Mouse (Mus musculus): ENCODE results near the gene Olfr1373. TPM values are rescaled to one million over a fixed set of nuclear protein-coding genes. Genes with fewer than 3 reads are reported as not detected.
"Not testable (repeated sequence)": the region's sequence is repeated elsewhere in the genome, so short reads cannot be mapped to it uniquely, and the experiment has no call there.

Gene Olfr1373
- polyA plus RNA-seq, 1 experiment from 2014 or later: not detected

DNA sequence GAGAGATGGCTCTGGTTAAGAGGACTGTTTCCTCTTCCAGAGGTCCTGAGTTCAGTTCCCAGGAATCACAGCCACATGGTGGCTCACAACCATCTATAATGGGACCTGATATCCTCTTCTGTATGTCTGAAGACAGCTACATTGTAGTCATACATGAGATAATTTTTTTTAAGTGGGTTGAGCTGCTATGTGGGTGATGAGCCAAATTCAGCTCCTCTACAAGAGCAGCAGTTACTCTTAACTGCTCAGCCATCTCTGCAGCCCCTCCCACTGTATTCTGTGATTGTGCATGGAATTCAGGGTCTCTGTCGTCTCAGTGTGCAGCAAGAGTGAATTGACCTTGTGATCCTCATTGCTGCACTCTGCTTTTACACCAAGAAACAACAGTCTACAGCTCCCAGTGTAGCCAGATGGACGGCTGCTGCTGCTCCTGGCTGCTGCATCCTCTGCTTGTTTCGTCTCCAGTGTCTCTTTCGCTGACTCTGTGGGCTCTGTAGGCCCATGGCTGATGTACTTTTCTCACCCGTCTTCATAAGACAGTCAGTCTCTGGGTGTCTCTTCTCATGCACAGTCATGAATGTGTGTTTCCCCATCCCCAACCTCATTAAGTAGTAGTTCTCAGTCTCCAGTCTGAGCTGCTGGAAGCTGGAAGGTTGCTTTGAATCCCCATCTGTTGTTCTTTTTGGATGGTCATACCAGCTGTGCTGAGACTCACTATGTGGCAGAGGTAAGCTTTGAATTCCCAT is 16.8 kb downstream of the Olfr1373 start:
- no peaks in the 10 kb centered on the region for H3K27me3 ChIP-seq
- no peaks in the 10 kb centered on the region for H3K9me3 ChIP-seq
- peaks cover 16% of the 10 kb centered on the region for H3K36me3 ChIP-seq
- 58% methylated on average over 5 of the region's 5 CpGs for WGBS
- H3K4me2 ChIP-seq: no peak overlapping the region
- H3K27ac ChIP-seq: no peak overlapping the region
- no peak overlapping the region for H3K4me3 ChIP-seq
- ATAC-seq (ENCODE audit: borderline replicate concordance, extremely low read depth, low FRiP score, low TSS enrichment): no peak
- 0 out of 2 replicates have a peak, but pooled peaks cover 17% of the 10 kb centered on the region for H3K4me1 ChIP-seq
- H3K9ac ChIP-seq: no peak overlapping the region

DNA sequence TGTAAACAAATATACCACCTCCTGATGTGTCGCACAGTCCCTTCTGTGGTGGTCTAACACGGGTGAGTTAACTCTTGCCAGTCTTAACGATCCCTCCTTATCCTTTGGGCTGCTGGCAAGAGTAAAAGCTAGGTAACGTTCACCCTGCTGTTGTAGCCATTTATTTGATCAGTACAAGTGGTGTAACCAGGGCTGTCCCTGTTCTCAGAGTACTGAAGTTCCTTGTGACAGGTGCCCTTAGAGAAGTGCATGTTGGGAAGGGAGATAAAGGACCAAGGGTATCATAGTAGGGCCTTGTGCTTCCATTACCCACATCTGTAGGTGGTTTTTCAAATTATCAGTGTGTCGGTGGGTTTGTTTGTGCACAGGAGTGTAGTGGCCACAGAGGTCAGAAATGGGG is 17.6 kb downstream of the Olfr1373 start:
- Histone ChIP-seq H3K27me3 (no peaks in the 10 kb centered on the region), H3K4me3 (no peak overlapping the region), H3K9ac (no peak overlapping the region), H3K4me2 (no peak overlapping the region), H3K9me3 (no peaks in the 10 kb centered on the region), H3K27ac (no peak overlapping the region), H3K36me3 (peaks cover 22% of the 10 kb centered on the region), H3K4me1 (0 out of 2 replicates have a peak, but pooled peaks cover 17% of the 10 kb centered on the region)
- WGBS: 58% methylated on average over 5 of the region's 5 CpGs
- no peak for ATAC-seq (ENCODE audit: borderline replicate concordance, extremely low read depth, low FRiP score, low TSS enrichment)

DNA sequence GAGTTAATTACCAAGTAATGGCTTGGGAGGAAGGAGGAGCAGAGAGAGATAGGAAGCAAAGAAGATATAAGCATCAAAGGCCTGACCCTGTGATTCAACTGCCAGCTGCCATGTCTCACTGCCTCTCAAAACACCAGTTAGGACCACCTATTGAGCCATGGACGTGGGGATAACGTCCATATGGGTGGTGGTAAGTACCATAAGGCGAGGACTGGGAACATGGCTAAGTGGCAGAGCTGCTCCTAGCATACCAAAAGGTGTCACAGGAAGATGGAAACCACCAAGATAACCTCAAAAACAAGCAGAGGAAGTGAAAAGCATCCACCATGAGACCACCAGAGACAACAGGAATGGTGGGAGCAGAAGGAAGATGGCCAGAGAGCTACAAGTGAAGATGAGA is 18.2 kb downstream of the Olfr1373 start:
- H3K4me1 ChIP-seq: 0 out of 2 replicates have a peak, but pooled peaks cover 17% of the 10 kb centered on the region
- H3K27me3 ChIP-seq: no peaks in the 10 kb centered on the region
- H3K27ac ChIP-seq: no peak overlapping the region
- peaks cover 28% of the 10 kb centered on the region for H3K36me3 ChIP-seq
- no peak overlapping the region for H3K9ac ChIP-seq
- WGBS: 50% methylated on average over 3 of the region's 3 CpGs
- no peak for ATAC-seq (ENCODE audit: borderline replicate concordance, extremely low read depth, low FRiP score, low TSS enrichment)
- H3K4me2 ChIP-seq: no peak overlapping the region
- no peak overlapping the region for H3K4me3 ChIP-seq
- no peaks in the 10 kb centered on the region for H3K9me3 ChIP-seq

DNA sequence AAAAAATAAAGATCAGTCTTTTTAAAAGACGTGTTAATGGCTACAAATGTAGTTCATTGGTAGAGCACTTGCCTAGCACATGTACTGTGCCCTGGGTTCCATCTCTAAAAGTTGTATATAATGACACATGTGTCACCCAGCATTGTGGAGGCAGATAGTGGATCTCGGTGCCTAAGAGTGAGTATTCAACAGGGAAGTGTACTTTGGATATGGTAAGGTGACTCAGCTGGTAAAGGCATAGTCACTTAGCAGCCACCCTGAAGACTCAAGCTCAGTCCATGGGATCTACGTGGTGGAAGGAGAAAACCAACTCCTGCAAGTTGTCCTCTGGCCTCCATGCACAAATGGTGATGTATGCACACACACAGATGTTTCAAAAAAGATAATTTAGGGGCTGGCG is 20.9 kb downstream of the Olfr1373 start:
- no peaks in the 10 kb centered on the region for H3K27me3 ChIP-seq
- no peak overlapping the region for H3K27ac ChIP-seq
- no peaks in the 10 kb centered on the region for H3K9me3 ChIP-seq
- no peak overlapping the region for H3K9ac ChIP-seq
- no peak overlapping the region for H3K4me2 ChIP-seq
- H3K36me3 ChIP-seq: peaks cover 52% of the 10 kb centered on the region
- 90% methylated on average over 4 of the region's 4 CpGs for WGBS
- no peak overlapping the region for H3K4me3 ChIP-seq
- no peak for ATAC-seq (ENCODE audit: borderline replicate concordance, extremely low read depth, low FRiP score, low TSS enrichment)
- H3K4me1 ChIP-seq: 0 out of 2 replicates have a peak, but pooled peaks cover 11% of the 10 kb centered on the region

DNA sequence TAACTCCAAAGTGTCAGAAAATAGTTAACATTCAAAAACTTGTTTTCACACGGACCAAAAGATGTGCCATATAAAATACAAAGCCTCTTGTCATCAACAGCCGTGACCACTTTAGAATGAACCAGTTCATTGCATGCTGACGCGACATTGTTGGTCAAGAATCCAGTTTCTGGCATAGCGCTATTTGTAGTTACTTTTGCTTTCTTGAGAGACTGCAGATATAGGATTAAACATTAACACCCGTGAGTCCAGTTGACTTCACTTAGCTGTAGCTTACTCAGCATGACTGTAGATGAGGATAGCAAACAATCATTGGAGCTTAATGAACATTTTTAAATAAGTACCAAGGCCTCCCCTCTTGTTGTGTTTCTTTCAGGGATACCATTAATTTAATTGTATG is 23.3 kb downstream of the Olfr1373 start:
- no peak for ATAC-seq (ENCODE audit: borderline replicate concordance, extremely low read depth, low FRiP score, low TSS enrichment)
- Histone ChIP-seq H3K27me3 (no peaks in the 10 kb centered on the region), H3K27ac (no peak overlapping the region), H3K4me3 (no peak overlapping the region), H3K4me2 (no peak overlapping the region), H3K9me3 (no peaks in the 10 kb centered on the region), H3K36me3 (peaks cover 77% of the 10 kb centered on the region), H3K9ac (no peak overlapping the region), H3K4me1 (0 out of 2 replicates have a peak, but pooled peaks cover 6% of the 10 kb centered on the region)
- 86% methylated on average over 6 of the region's 6 CpGs for WGBS

DNA sequence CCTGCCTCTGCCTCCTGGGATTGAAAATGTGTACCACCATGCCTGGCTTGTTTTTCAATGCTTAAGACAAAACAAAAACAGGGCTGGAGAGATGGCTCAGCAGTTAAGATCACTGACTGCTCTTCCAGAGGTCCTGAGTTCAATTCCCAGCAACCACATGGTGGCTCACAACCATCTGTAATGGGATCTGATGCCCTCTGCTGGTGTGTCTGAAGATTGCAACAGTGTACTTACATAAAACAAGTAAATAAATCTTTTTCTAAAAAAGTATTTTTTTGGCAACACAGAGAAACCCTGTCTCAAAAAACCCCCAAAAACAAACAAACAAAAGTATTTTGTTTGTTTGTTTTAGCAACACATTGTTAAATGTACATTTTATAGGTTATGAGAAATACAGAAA is 24.9 kb downstream of the Olfr1373 start:
- not testable (repeated sequence) for H3K4me2 ChIP-seq

DNA sequence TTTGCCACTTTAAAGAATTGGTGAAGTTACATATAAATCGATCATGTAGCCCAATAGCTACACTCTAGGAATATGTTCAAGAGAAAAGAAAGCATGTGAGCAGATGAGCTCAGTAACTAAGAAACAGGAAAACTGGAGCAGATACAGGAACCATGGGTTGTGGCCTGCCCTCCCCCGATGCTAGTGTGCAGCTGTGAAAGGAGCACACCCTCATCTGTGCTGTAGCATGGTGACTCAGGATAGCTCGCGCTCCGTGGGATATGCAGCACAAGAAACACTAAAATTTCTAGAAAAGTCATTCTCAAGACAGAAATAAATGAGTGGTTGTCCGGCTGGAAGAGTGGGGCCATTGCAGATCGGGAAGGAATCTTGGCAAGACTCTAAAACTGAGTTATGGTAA is 28.2 kb downstream of the Olfr1373 start:
- no peak overlapping the region for H3K4me2 ChIP-seq
- WGBS: 93% methylated on average over 7 of the region's 7 CpGs
- no peaks in the 10 kb centered on the region for H3K27me3 ChIP-seq
- H3K9ac ChIP-seq: no peak overlapping the region
- ATAC-seq (ENCODE audit: borderline replicate concordance, extremely low read depth, low FRiP score, low TSS enrichment): no peak
- no peak overlapping the region for H3K4me3 ChIP-seq
- H3K36me3 ChIP-seq: peaks cover 85% of the 10 kb centered on the region
- H3K9me3 ChIP-seq: no peaks in the 10 kb centered on the region
- no peak overlapping the region for H3K27ac ChIP-seq
- H3K4me1 ChIP-seq: no peaks in the 10 kb centered on the region

More for the DNA sequence above, 24.9 kb downstream of the Olfr1373 start:
- H3K9ac ChIP-seq; H3K4me1 ChIP-seq; H3K27ac ChIP-seq; H3K27me3 ChIP-seq; ATAC-seq (ENCODE audit: borderline replicate concordance, extremely low read depth, low FRiP score, low TSS enrichment); H3K4me3 ChIP-seq; H3K9me3 ChIP-seq: not testable (repeated sequence)
- peaks cover 90% of the 10 kb centered on the region for H3K36me3 ChIP-seq

DNA sequence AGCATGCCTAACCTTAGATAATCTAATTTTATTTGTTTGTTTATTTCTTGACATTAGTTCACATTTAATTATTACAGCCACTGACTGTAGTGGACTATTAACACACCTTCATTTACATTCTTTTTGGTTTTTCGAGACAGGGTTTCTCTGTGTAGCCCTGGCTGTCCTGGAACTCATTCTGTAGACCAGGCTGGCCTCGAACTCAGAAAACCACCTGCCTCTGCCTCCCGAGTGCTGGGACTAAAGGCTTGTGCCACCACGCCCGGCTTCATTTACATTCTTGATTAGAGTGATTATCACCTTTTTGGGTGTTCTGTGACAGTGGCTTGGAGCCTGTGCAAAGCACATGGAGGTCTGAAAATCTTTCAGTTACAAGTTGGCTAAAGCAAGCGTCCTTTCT is 29.2 kb downstream of the Olfr1373 start:
- not testable (repeated sequence) for H3K4me2 ChIP-seq; H3K27ac ChIP-seq; H3K4me1 ChIP-seq; H3K4me3 ChIP-seq; ATAC-seq (ENCODE audit: borderline replicate concordance, extremely low read depth, low FRiP score, low TSS enrichment); H3K9ac ChIP-seq; H3K9me3 ChIP-seq; H3K27me3 ChIP-seq
- peaks cover 75% of the 10 kb centered on the region for H3K36me3 ChIP-seq
- 91% methylated on average over 6 of the region's 6 CpGs for WGBS

DNA sequence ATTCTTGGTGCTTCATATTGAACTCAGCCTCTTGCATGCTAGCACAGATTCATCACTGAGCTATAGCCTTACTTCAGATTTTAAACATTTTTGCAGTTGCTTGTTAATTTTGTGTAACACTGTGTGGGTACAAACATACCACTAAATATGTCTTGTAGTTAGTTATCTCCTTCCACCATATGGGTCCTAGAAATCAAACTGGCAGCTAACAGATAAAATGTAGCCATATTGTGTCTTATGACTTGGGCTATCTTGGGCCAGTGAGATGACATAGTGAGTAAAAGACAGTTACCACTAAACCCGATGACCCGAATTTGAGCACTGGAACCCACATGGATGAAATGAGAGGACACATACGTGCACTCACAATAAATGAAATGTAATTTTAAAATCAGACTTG is 29.8 kb downstream of the Olfr1373 start:
- peaks cover 71% of the 10 kb centered on the region for H3K36me3 ChIP-seq
- H3K4me2 ChIP-seq: no peak overlapping the region
- H3K4me3 ChIP-seq: no peak overlapping the region
- no peak for ATAC-seq (ENCODE audit: borderline replicate concordance, extremely low read depth, low FRiP score, low TSS enrichment)
- no peaks in the 10 kb centered on the region for H3K9me3 ChIP-seq
- 92% methylated on average over 3 of the region's 3 CpGs for WGBS
- H3K4me1 ChIP-seq: no peaks in the 10 kb centered on the region
- H3K9ac ChIP-seq: no peak overlapping the region
- H3K27me3 ChIP-seq: no peaks in the 10 kb centered on the region
- no peak overlapping the region for H3K27ac ChIP-seq

DNA sequence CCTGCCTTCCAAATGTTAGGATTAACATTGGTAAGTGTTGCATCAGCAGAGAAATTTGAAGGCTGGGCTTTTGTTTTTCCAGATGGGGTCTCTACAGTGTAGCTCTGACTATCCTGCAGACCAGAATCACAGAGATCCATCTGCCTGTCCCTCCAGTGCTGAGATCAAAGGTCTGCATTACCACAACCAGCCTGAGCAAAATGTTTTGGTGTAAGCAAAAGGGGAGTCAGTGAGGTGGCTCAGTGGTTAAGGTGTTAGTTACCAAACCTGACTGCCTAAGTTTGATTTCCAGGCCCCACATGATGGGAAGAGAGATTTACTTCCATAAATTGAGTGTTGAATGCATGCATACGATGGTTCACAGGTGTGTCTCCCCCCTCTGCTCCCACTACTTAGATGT is 35.9 kb downstream of the Olfr1373 start:
- Histone ChIP-seq H3K9ac (no peak overlapping the region), H3K36me3 (peaks cover 13% of the 10 kb centered on the region), H3K9me3 (no peaks in the 10 kb centered on the region), H3K4me2 (no peak overlapping the region), H3K4me3 (no peak overlapping the region), H3K4me1 (peaks cover 5% of the 10 kb centered on the region; the same call in 1 of the 2 replicates), H3K27ac (no peak overlapping the region), H3K27me3 (no peaks in the 10 kb centered on the region)
- WGBS: 74% methylated on average over 1 of the region's 1 CpGs
- no peak for ATAC-seq (ENCODE audit: borderline replicate concordance, extremely low read depth, low FRiP score, low TSS enrichment)

DNA sequence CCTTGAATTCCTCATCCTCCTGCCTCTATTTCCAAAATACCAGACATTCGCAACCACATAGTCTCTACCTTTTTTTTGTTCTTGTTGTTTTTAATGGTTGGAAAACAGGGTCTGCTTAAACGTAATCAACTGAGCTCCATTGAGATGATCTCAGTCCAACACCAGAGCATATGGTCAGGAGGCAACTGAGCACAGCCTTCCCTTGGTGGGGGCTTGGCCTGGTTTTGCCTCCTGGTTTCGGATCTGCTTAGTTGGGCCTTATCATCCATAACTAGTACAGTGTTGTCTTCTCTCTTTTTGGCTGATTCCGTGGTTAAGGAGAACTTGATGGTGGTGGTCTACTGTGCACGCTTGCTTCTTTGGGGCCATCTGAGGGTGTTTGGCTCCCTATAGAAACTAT is 36.5 kb downstream of the Olfr1373 start:
- H3K27me3 ChIP-seq: no peaks in the 10 kb centered on the region
- peaks cover 7% of the 10 kb centered on the region for H3K36me3 ChIP-seq
- peaks cover 9% of the 10 kb centered on the region; the same call in 1 of the 2 replicates for H3K4me1 ChIP-seq
- no peak overlapping the region for H3K27ac ChIP-seq
- H3K4me2 ChIP-seq: no peak overlapping the region
- no peaks in the 10 kb centered on the region for H3K9me3 ChIP-seq
- H3K9ac ChIP-seq: no peak overlapping the region
- no peak overlapping the region for H3K4me3 ChIP-seq
- no peak for ATAC-seq (ENCODE audit: borderline replicate concordance, extremely low read depth, low FRiP score, low TSS enrichment)
- 85% methylated on average over 5 of the region's 5 CpGs for WGBS

DNA sequence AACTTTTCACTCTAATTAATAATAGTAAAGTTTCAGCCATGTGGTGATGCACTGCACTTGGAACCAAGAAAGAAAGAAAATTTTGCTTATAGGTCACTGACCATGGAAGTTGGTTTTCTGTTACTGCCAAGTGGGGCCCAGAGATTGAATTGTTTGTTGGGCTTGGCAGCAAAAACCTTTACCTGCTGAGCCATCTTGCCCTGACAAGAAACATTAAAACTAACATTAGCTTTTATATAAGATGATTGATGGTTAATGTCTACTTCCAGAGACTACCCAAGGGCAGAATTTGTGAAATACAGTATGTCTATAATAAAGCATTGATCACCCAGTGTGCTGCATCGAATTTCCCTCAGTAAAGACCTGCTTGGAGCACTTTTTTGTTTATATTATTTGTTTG is 38.9 kb downstream of the Olfr1373 start:
- no peak overlapping the region for H3K9ac ChIP-seq
- H3K36me3 ChIP-seq: no peaks in the 10 kb centered on the region
- 85% methylated on average over 1 of the region's 1 CpGs for WGBS
- no peak for ATAC-seq (ENCODE audit: borderline replicate concordance, extremely low read depth, low FRiP score, low TSS enrichment)
- H3K4me2 ChIP-seq: no peak overlapping the region
- peaks cover 15% of the 10 kb centered on the region for H3K4me1 ChIP-seq
- H3K4me3 ChIP-seq: no peak overlapping the region
- H3K9me3 ChIP-seq: no peaks in the 10 kb centered on the region
- H3K27me3 ChIP-seq: no peaks in the 10 kb centered on the region
- no peak overlapping the region for H3K27ac ChIP-seq

Measured in lung, embryonic 15.5 days (tissue).